Mouse (Mus musculus): ENCODE data around the gene Zbtb8a. TPM values are rescaled to one million over a fixed set of nuclear protein-coding genes. Genes with fewer than 3 reads are reported as not detected.

Zbtb8a gene
- polyA plus RNA-seq, 1 experiment from 2014 or later = 3.1 TPM

GRCm38 (mm10) chr4:129390216-129390743 lies 12.4 kb upstream of the Zbtb8a start:
- H3K27ac ChIP-seq = no peak overlapping the region
- peaks cover 10% of the 10 kb centered on the region; the same call in 1 of the 2 replicates for H3K27me3 ChIP-seq (replicated peaks)
- no peak overlapping the region for H3K9ac ChIP-seq
- ATAC-seq = no peak
- H3K4me2 ChIP-seq = no peak overlapping the region
- H3K4me1 ChIP-seq = peaks cover 40% of the 10 kb centered on the region
- 62% methylated on average over 14 of the region's 14 CpGs for WGBS (ENCODE audit: insufficient replicate concordance)
- no peaks in the 10 kb centered on the region for H3K9me3 ChIP-seq (replicated peaks)
- H3K4me3 ChIP-seq = no peak overlapping the region
- no peaks in the 10 kb centered on the region for H3K36me3 ChIP-seq

DNA sequence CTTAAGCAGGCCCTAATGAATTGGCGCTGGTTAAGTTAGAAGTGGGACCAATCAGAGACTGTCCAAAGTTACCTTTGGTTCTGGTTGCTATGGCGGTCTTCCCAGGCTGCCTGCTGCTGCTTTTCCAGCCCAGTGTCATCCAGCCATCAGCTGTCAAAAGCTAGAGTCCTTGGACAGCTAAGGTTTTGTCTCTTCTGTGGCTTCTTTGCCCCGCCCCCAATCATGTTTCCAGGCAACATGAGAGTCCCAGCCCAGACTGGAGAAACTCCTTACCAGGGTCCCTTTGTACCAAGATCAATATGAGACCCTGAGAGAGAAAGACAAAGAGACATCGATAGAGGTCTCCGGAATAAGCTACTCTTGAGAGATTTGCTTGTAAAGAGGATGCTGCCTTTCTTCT lies 10.5 kb upstream of the Zbtb8a start:
- no peak overlapping the region for H3K4me3 ChIP-seq
- no peak overlapping the region for H3K4me2 ChIP-seq
- no peak overlapping the region for H3K27ac ChIP-seq
- H3K4me1 ChIP-seq = peaks cover 44% of the 10 kb centered on the region
- H3K27me3 ChIP-seq (replicated peaks) = no peaks in the 10 kb centered on the region
- H3K9me3 ChIP-seq (replicated peaks) = no peaks in the 10 kb centered on the region
- H3K36me3 ChIP-seq = no peaks in the 10 kb centered on the region
- ATAC-seq = no peak
- 80% methylated on average over 5 of the region's 5 CpGs for WGBS (ENCODE audit: insufficient replicate concordance)
- no peak overlapping the region for H3K9ac ChIP-seq

GRCm38 (mm10) chr4:129386989-129387388 lies 9.1 kb upstream of the Zbtb8a start:
- Histone ChIP-seq H3K27me3 (replicated peaks) (no peaks in the 10 kb centered on the region), H3K36me3 (no peaks in the 10 kb centered on the region), H3K4me1 (peaks cover 38% of the 10 kb centered on the region), H3K4me3 (no peak overlapping the region), H3K27ac (peak overlapping the region; percentile 73), H3K4me2 (peak overlapping the region; percentile 40), H3K9me3 (replicated peaks) (no peaks in the 10 kb centered on the region), H3K9ac (no peak overlapping the region)
- WGBS (ENCODE audit: insufficient replicate concordance) = 49% methylated on average over 2 of the region's 2 CpGs
- ATAC-seq = peak; percentile 52

- peak overlapping the region; percentile 40 for H3K4me2 ChIP-seq
- H3K27me3 ChIP-seq (replicated peaks) = no peaks in the 10 kb centered on the region
- H3K36me3 ChIP-seq = no peaks in the 10 kb centered on the region
- H3K4me3 ChIP-seq = no peak overlapping the region
- no peaks in the 10 kb centered on the region for H3K9me3 ChIP-seq (replicated peaks)
- 22% methylated on average over 8 of the region's 8 CpGs for WGBS (ENCODE audit: insufficient replicate concordance)
- H3K27ac ChIP-seq = peak overlapping the region; percentile 73
- peak; percentile 90 for ATAC-seq
- peaks cover 36% of the 10 kb centered on the region for H3K4me1 ChIP-seq
- no peak overlapping the region for H3K9ac ChIP-seq
Measured at GRCm38 (mm10) chr4:129386269-129386946, 8.5 kb upstream of the Zbtb8a start.

DNA sequence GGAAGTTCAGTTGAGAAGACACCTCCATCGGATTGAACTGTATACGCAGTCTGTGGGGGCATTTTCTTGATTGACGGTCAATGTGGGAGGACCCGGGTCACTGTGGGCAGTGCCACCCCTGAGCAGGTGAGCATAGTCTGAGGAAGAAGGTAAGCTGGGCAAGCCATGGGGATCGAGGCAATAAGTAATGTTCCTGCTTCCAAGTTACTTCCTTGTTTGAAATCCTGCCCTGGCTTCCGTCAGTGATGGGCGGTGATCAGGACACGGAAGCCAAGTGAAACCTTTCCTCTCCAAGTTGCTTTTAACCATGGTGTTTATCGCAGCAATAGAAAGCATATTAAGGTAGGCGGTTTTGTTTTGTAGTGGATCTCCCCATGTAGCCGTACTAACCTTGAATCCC lies 7.8 kb upstream of the Zbtb8a start:
- ATAC-seq = no peak
- Histone ChIP-seq H3K36me3 (no peaks in the 10 kb centered on the region), H3K27ac (peak overlapping the region; percentile 73), H3K4me1 (peaks cover 36% of the 10 kb centered on the region), H3K4me2 (no peak overlapping the region), H3K9me3 (replicated peaks) (no peaks in the 10 kb centered on the region), H3K9ac (no peak overlapping the region), H3K4me3 (no peak overlapping the region), H3K27me3 (replicated peaks) (no peaks in the 10 kb centered on the region)
- WGBS (ENCODE audit: insufficient replicate concordance) = 78% methylated on average over 11 of the region's 11 CpGs

- 35% methylated on average over 6 of the region's 6 CpGs for WGBS (ENCODE audit: insufficient replicate concordance)
- Histone ChIP-seq H3K4me2 (no peak overlapping the region), H3K4me1 (peaks cover 36% of the 10 kb centered on the region), H3K9me3 (replicated peaks) (no peaks in the 10 kb centered on the region), H3K9ac (no peak overlapping the region), H3K27me3 (replicated peaks) (peaks cover 12% of the 10 kb centered on the region), H3K27ac (no peak overlapping the region), H3K36me3 (no peaks in the 10 kb centered on the region), H3K4me3 (no peak overlapping the region)
- ATAC-seq = no peak
Measured at GRCm38 (mm10) chr4:129384440-129384839, 6.5 kb upstream of the Zbtb8a start.

- no peaks in the 10 kb centered on the region for H3K36me3 ChIP-seq
- H3K9ac ChIP-seq = no peak overlapping the region
- H3K4me3 ChIP-seq = no peak overlapping the region
- H3K27ac ChIP-seq = no peak overlapping the region
- H3K4me2 ChIP-seq = no peak overlapping the region
- 75% methylated on average over 3 of the region's 3 CpGs for WGBS (ENCODE audit: insufficient replicate concordance)
- H3K27me3 ChIP-seq (replicated peaks) = peaks cover 20% of the 10 kb centered on the region
- peaks cover 36% of the 10 kb centered on the region for H3K4me1 ChIP-seq
- H3K9me3 ChIP-seq (replicated peaks) = no peaks in the 10 kb centered on the region
- no peak for ATAC-seq
Measured at GRCm38 (mm10) chr4:129383586-129383985, 5.7 kb upstream of the Zbtb8a start.

DNA sequence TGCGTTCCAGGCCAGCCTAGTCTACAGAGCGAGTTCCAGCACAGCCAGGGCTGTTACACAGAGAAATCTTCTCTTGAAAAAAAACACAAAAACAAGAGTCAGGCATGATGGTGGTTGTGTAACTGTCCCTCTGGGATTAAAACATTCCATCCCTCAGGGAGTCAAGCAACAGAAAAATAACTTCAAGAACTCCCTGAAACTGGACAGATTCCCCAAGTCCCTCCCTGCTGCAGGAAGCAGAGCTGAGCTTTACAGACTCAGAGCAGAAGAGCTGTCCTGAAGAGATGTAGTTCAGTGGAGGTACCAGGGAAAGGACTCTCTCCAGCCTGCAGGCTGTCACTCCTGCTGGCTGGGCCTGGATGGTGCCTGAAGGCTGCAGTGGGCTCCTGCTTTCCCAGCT lies 4.6 kb upstream of the Zbtb8a start:
- H3K4me3 ChIP-seq = no peak overlapping the region
- no peak overlapping the region for H3K27ac ChIP-seq
- 78% methylated on average over 2 of the region's 2 CpGs for WGBS (ENCODE audit: insufficient replicate concordance)
- H3K9ac ChIP-seq = no peak overlapping the region
- peaks cover 31% of the 10 kb centered on the region for H3K27me3 ChIP-seq (replicated peaks)
- H3K4me1 ChIP-seq = peaks cover 40% of the 10 kb centered on the region
- H3K4me2 ChIP-seq = no peak overlapping the region
- H3K36me3 ChIP-seq = no peaks in the 10 kb centered on the region
- no peak for ATAC-seq
- no peaks in the 10 kb centered on the region for H3K9me3 ChIP-seq (replicated peaks)

- WGBS (ENCODE audit: insufficient replicate concordance) = 77% methylated on average over 9 of the region's 9 CpGs
- ATAC-seq = no peak
Measured at GRCm38 (mm10) chr4:129382029-129382428, 4.1 kb upstream of the Zbtb8a start.

DNA sequence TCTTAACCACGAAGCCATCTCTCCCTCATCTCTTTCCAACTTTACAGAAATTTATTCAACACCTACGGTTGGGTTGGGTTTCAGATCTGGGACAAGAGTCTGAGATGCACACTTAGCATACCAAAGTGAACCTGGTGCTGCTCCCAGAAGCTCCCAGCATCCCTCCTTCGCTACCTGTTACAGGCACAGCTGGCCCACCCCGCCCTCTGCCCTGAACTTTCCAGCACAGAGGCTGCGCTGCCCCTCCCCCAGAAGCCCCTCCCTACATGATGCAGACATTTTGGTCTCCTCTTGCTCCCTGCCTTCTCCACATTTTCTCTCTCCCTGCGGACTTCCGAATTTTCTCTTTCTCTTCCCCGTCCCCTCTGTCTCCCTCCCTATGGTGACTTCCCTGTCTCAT lies 3.2 kb upstream of the Zbtb8a start:
- Histone ChIP-seq H3K27me3 (replicated peaks) (peaks cover 44% of the 10 kb centered on the region), H3K4me1 (peaks cover 40% of the 10 kb centered on the region), H3K27ac (no peak overlapping the region), H3K9ac (no peak overlapping the region), H3K4me2 (no peak overlapping the region), H3K36me3 (no peaks in the 10 kb centered on the region), H3K9me3 (replicated peaks) (no peaks in the 10 kb centered on the region), H3K4me3 (no peak overlapping the region)
- 71% methylated on average over 8 of the region's 8 CpGs for WGBS (ENCODE audit: insufficient replicate concordance)
- ATAC-seq = no peak

More at GRCm38 (mm10) chr4:129382029-129382428, 4.1 kb upstream of the Zbtb8a start:
- peaks cover 40% of the 10 kb centered on the region for H3K4me1 ChIP-seq
- H3K27ac ChIP-seq = no peak overlapping the region
- no peak overlapping the region for H3K9ac ChIP-seq
- no peak overlapping the region for H3K4me3 ChIP-seq
- peaks cover 35% of the 10 kb centered on the region for H3K27me3 ChIP-seq (replicated peaks)
- H3K36me3 ChIP-seq = no peaks in the 10 kb centered on the region
- H3K4me2 ChIP-seq = no peak overlapping the region
- no peaks in the 10 kb centered on the region for H3K9me3 ChIP-seq (replicated peaks)

- ATAC-seq = no peak
- no peaks in the 10 kb centered on the region for H3K9me3 ChIP-seq (replicated peaks)
- peaks cover 57% of the 10 kb centered on the region for H3K27me3 ChIP-seq (replicated peaks)
- H3K4me3 ChIP-seq = no peak overlapping the region
- H3K4me1 ChIP-seq = peaks cover 42% of the 10 kb centered on the region
- H3K36me3 ChIP-seq = no peaks in the 10 kb centered on the region
- H3K4me2 ChIP-seq = no peak overlapping the region
- 41% methylated on average over 3 of the region's 3 CpGs for WGBS (ENCODE audit: insufficient replicate concordance)
- no peak overlapping the region for H3K27ac ChIP-seq
- no peak overlapping the region for H3K9ac ChIP-seq
Measured at GRCm38 (mm10) chr4:129379805-129380204, 1.9 kb upstream of the Zbtb8a start.

DNA sequence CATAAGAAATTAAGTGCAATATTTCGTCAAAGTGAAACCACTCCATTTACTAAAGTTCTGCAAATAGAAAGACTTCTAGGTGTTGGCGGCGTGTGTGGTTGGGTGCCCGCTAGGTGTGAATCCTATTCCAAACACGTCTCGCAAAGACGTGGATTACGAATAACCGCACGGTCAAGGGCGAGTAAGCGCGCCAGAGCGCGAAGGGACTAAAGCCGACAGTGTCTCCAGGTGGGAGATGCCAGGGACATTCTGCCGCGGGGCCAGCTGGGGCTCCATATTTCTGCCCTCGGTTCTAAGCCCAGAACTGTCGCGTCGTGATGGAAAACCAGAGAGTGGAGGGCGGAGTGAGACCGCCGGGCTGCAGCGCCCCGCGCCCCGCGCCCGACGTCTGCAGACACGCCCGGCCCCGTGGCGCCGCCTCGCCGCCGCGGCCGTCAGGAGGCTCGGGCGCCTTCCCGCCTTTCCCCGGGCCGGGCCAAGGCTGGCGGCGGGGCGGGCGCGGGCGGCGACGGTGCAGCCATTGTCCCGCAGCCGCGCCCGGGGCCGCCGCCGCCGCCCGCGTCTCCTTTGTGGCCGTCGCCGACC lies 863 bp downstream of the Zbtb8a start:
- 1% methylated on average over 22 of the region's 68 CpGs for WGBS (ENCODE audit: insufficient replicate concordance)
- H3K4me1 ChIP-seq = peaks cover 58% of the 10 kb centered on the region
- H3K36me3 ChIP-seq = no peaks in the 10 kb centered on the region
- peak overlapping the region; percentile 65 for H3K27ac ChIP-seq
- H3K9ac ChIP-seq = peak overlapping the region; percentile 79
- peak overlapping the region; percentile 95 for H3K4me2 ChIP-seq
- no peaks in the 10 kb centered on the region for H3K9me3 ChIP-seq (replicated peaks)
- peak; percentile 69 for ATAC-seq
- H3K4me3 ChIP-seq = peak overlapping the region; percentile 80
- peaks cover 61% of the 10 kb centered on the region for H3K27me3 ChIP-seq (replicated peaks)
